Mouse (Mus musculus): ENCODE measurements around the gene Rnf121. TPM values are rescaled to one million over a fixed set of nuclear protein-coding genes. Genes with fewer than 3 reads are reported as not detected.
A peak's percentile ranks its signal among the peaks of the same experiment; 100 is the strongest.

Gene Rnf121
- total RNA-seq, 1 experiment, result 45.7 TPM

DNA sequence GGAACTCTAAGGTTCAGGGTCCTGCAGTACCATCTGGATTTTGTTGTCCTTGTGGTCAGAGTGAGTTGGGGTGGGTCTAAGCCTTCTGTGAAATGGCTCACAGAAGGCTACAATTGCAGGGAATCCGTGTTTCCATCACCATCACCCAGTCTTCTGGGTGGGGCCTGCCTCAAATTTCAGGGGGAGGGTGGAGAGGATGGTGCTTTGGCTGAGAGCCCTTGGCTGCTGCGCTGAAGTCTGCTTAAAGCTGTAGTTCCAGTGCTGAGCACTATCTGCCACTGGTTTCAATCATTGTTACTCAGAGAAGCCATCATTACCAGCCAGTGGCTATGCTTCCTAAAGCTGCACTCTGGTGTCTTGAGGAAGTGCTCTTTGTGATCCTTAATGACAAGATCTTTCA lies 90.8 kb downstream of the Rnf121 start:
- Histone ChIP-seq H3K27ac (ENCODE audit: insufficient read depth, low read depth, low read length, poor library complexity, severe bottlenecking) (no peak overlapping the region), H3K4me3 (ENCODE audit: insufficient read depth in 1 of 2, low read depth in 1 of 2, low read length in 2 of 2, poor library complexity in 1 of 2, severe bottlenecking in 1 of 2) (no peak overlapping the region), H3K9me3 (ENCODE audit: control insufficient read depth, insufficient read depth, low read depth, low read length) (no peaks in the 10 kb centered on the region), H3K36me3 (ENCODE audit: control insufficient read depth, insufficient read depth, low read length, poor library complexity, severe bottlenecking) (no peaks in the 10 kb centered on the region), H3K9ac (ENCODE audit: insufficient read depth, low read depth, low read length, poor library complexity, severe bottlenecking) (no peak overlapping the region), H3K4me1 (ENCODE audit: control insufficient read depth in 2 of 2, insufficient read depth in 2 of 2, low read length in 2 of 2, poor library complexity in 1 of 2) (peaks cover 0 to 2% of the 10 kb centered on the region in 2 experiments; a peak in 1 of 4 replicates)
- TF ChIP-seq CHD2 (IDR thresholded peaks at IDR 0.05; ENCODE audit: low read depth, low read length), result no peak
- TF ChIP-seq HCFC1 (IDR thresholded peaks at IDR 0.05; ENCODE audit: borderline replicate concordance, insufficient read depth, low read length), result no peak
- TF ChIP-seq ZNF384 (IDR thresholded peaks at IDR 0.05; ENCODE audit: low read depth, low read length), result no peak
- TF ChIP-seq MAFK (IDR thresholded peaks at IDR 0.05; ENCODE audit: insufficient read depth, low read depth, low read length), result no peak
- TF ChIP-seq ZC3H11A (IDR thresholded peaks at IDR 0.05; ENCODE audit: borderline replicate concordance, low read depth, low read length), result no peak
- no peak for DNase-seq (ENCODE audit: low read depth, low spot score)
- in situ Hi-C loops (cut with MboI; ENCODE audit: low sequenced_read_pairs in 2 of 2, unreplicated experiment in 2 of 2), result no loop called here

DNA sequence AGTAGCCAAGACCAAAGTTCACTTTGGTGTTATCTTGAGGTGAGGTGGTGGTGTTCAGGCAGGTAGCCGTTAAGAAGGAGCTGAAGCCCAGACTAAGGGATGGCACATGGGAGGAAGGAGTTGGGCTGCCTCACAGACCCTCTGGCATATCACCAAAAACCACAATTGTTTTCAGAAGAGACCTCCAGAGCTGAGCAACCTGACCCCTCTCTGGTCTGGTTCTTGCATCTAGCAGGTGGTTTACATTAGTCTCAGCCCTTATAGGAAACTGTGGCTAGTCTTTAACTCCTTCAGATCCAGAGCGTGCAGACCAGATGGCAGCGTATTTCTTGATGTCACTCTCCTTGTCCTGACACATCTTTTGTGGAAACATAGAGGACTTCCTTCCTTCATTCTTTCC lies 91.5 kb downstream of the Rnf121 start:
- no peak overlapping the region for H3K4me3 ChIP-seq (ENCODE audit: insufficient read depth in 1 of 2, low read depth in 1 of 2, low read length in 2 of 2, poor library complexity in 1 of 2, severe bottlenecking in 1 of 2)
- no peak overlapping the region for H3K9ac ChIP-seq (ENCODE audit: insufficient read depth, low read depth, low read length, poor library complexity, severe bottlenecking)
- DNase-seq (ENCODE audit: low read depth, low spot score), result no peak
- no peak overlapping the region for H3K27ac ChIP-seq (ENCODE audit: insufficient read depth, low read depth, low read length, poor library complexity, severe bottlenecking)
- H3K36me3 ChIP-seq (ENCODE audit: control insufficient read depth, insufficient read depth, low read length, poor library complexity, severe bottlenecking), result no peaks in the 10 kb centered on the region
- TF ChIP-seq HCFC1 (IDR thresholded peaks at IDR 0.05; ENCODE audit: borderline replicate concordance, insufficient read depth, low read length) (no peak), CHD2 (IDR thresholded peaks at IDR 0.05; ENCODE audit: low read depth, low read length) (no peak), MAFK (IDR thresholded peaks at IDR 0.05; ENCODE audit: insufficient read depth, low read depth, low read length) (no peak), ZC3H11A (IDR thresholded peaks at IDR 0.05; ENCODE audit: borderline replicate concordance, low read depth, low read length) (no peak), ZNF384 (IDR thresholded peaks at IDR 0.05; ENCODE audit: low read depth, low read length) (no peak)
- H3K4me1 ChIP-seq (ENCODE audit: control insufficient read depth in 2 of 2, insufficient read depth in 2 of 2, low read length in 2 of 2, poor library complexity in 1 of 2), result peaks cover 3 to 4% of the 10 kb centered on the region in 2 experiments; a peak in 1 of 4 replicates
- H3K9me3 ChIP-seq (ENCODE audit: control insufficient read depth, insufficient read depth, low read depth, low read length), result no peaks in the 10 kb centered on the region
- in situ Hi-C loops (cut with MboI; ENCODE audit: low sequenced_read_pairs in 2 of 2, unreplicated experiment in 2 of 2), result no loop called here

DNA sequence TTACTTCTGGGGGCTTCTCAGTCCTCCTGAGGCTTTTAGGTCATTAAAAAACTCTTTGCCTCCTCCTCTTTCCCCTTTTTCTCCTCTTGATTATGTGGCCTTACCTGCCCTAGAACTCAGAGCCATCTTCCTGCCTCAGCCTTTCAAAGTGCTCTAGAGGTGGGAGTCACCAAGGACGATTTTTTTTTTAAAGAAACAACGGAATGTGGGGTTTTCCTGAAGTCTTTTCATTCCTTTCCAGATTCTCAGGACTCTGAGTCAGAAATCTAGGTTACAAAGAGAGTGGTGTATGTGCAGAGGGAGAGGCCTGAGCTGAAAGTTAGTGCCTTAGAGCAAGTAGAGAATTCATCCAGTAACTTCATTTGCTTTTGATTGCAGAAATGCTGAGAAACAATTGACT lies 93.5 kb downstream of the Rnf121 start:
- TF ChIP-seq ZC3H11A (IDR thresholded peaks at IDR 0.05; ENCODE audit: borderline replicate concordance, low read depth, low read length) (no peak), ZNF384 (IDR thresholded peaks at IDR 0.05; ENCODE audit: low read depth, low read length) (peak; percentile 39; the same call in 1 of the 2 replicates), MAFK (IDR thresholded peaks at IDR 0.05; ENCODE audit: insufficient read depth, low read depth, low read length) (no peak), HCFC1 (IDR thresholded peaks at IDR 0.05; ENCODE audit: borderline replicate concordance, insufficient read depth, low read length) (no peak), CHD2 (IDR thresholded peaks at IDR 0.05; ENCODE audit: low read depth, low read length) (no peak)
- Histone ChIP-seq H3K4me1 (ENCODE audit: control insufficient read depth in 2 of 2, insufficient read depth in 2 of 2, low read length in 2 of 2, poor library complexity in 1 of 2) (peaks cover 3 to 5% of the 10 kb centered on the region in 2 experiments; a peak in 1 of 4 replicates), H3K4me3 (ENCODE audit: insufficient read depth in 1 of 2, low read depth in 1 of 2, low read length in 2 of 2, poor library complexity in 1 of 2, severe bottlenecking in 1 of 2) (no peak overlapping the region), H3K9ac (ENCODE audit: insufficient read depth, low read depth, low read length, poor library complexity, severe bottlenecking) (no peak overlapping the region), H3K9me3 (ENCODE audit: control insufficient read depth, insufficient read depth, low read depth, low read length) (no peaks in the 10 kb centered on the region), H3K27ac (ENCODE audit: insufficient read depth, low read depth, low read length, poor library complexity, severe bottlenecking) (no peak overlapping the region; the same call in 1 of the 2 replicates), H3K36me3 (ENCODE audit: control insufficient read depth, insufficient read depth, low read length, poor library complexity, severe bottlenecking) (no peaks in the 10 kb centered on the region)
- in situ Hi-C loops (cut with MboI; ENCODE audit: low sequenced_read_pairs in 2 of 2, unreplicated experiment in 2 of 2), result no loop called here
- no peak for DNase-seq (ENCODE audit: low read depth, low spot score)

DNA sequence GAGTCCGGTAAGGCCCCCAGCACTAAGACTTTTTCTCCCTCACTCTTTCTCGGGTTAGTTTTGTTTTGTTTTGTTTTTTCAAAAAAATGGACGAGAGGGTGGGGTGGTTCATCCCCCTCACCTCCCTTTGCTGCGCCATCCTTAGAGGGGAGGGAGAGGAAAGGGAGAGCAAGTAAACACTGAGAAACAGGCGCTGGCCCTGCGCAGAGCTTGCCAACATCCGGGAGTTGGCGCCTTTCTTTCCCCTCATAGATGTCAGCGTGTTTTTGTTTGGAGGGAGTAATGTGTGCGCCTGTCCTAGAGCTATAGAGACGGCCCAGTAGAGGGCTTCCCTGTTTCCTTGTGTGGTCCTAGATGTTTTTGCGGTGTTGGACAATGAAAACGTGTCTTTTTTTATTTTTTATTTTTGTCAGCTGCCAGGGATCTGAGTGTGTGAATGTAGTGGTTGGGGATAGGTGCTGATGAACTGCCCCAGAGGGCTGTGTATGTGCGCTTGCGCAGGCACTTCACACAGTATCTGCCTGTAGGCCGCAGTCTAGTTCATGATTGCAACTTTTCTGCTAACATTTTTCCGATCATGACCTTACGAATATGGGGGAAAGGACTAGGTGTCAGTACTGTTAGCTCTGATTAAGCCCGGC lies 94.3 kb downstream of the Rnf121 start:
- H3K4me1 ChIP-seq (ENCODE audit: control insufficient read depth in 2 of 2, insufficient read depth in 2 of 2, low read length in 2 of 2, poor library complexity in 1 of 2), result peaks cover 3 to 5% of the 10 kb centered on the region in 2 experiments; a peak in 1 of 4 replicates
- no peak for DNase-seq (ENCODE audit: low read depth, low spot score)
- peak overlapping the region; percentile 45; the same call in 1 of the 2 replicates for H3K27ac ChIP-seq (ENCODE audit: insufficient read depth, low read depth, low read length, poor library complexity, severe bottlenecking)
- no peak for TF ChIP-seq ZC3H11A (IDR thresholded peaks at IDR 0.05; ENCODE audit: borderline replicate concordance, low read depth, low read length)
- no peak for TF ChIP-seq MAFK (IDR thresholded peaks at IDR 0.05; ENCODE audit: insufficient read depth, low read depth, low read length)
- no peak for TF ChIP-seq HCFC1 (IDR thresholded peaks at IDR 0.05; ENCODE audit: borderline replicate concordance, insufficient read depth, low read length)
- peak; percentile 29; the same call in 1 of the 2 replicates for TF ChIP-seq ZNF384 (IDR thresholded peaks at IDR 0.05; ENCODE audit: low read depth, low read length)
- no peak for TF ChIP-seq CHD2 (IDR thresholded peaks at IDR 0.05; ENCODE audit: low read depth, low read length)
- peak overlapping the region; percentile 65 to 86 for H3K4me3 ChIP-seq (ENCODE audit: insufficient read depth in 1 of 2, low read depth in 1 of 2, low read length in 2 of 2, poor library complexity in 1 of 2, severe bottlenecking in 1 of 2)
- H3K9ac ChIP-seq (ENCODE audit: insufficient read depth, low read depth, low read length, poor library complexity, severe bottlenecking), result peak overlapping the region; percentile 39
- no peaks in the 10 kb centered on the region for H3K9me3 ChIP-seq (ENCODE audit: control insufficient read depth, insufficient read depth, low read depth, low read length)
- no peaks in the 10 kb centered on the region for H3K36me3 ChIP-seq (ENCODE audit: control insufficient read depth, insufficient read depth, low read length, poor library complexity, severe bottlenecking)
- in situ Hi-C loops (cut with MboI; ENCODE audit: low sequenced_read_pairs in 2 of 2, unreplicated experiment in 2 of 2), result no loop called here

All from ES-E14 (cell line).